Mouse (Mus musculus): ENCODE results near the gene Aacs. TPM values are rescaled to one million over a fixed set of nuclear protein-coding genes. Genes with fewer than 3 reads are reported as not detected.
A peak's percentile ranks its signal among the peaks of the same experiment; 100 is the strongest.

Aacs gene
- total RNA-seq, 1 experiment from 2014 or later, result 31.8 TPM

GRCm38 (mm10) chr5:125460574-125460973 is 15.0 kb upstream of the Aacs start:
- no peak for ATAC-seq (ENCODE audit: extremely low read depth, insufficient number of reproducible peaks, low FRiP score, poor library complexity, severe bottlenecking)

DNA sequence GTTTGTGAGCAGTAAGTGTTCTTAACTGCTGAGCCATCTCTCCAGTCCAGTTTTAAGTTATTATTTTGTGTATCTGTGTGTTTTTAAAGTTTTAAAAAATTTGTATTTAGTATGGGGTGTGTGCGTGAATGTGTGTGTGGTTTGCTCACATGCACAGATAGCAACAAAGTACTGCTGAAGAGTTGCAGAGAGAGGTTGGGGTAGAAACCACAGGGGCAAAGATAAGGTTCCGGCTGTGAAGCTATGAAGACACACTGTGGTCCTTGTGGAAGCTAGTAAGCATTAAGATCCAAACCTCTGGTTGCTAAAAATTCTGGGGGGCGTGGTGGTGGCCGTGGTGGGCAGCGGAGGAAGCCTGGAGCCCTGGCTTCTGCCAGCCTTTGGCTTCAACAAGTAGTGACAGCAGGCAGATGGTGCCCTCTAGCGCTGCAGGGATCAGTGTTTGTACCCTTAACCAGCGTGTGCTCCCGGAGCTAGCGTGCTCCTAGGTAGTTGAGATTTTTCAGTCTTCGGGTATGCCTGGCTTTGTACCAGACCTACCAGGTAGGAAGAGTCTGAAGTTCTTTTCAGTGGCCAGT is 13.7 kb upstream of the Aacs start:
- no peak for ATAC-seq (ENCODE audit: extremely low read depth, insufficient number of reproducible peaks, low FRiP score, poor library complexity, severe bottlenecking)

- ATAC-seq (ENCODE audit: extremely low read depth, insufficient number of reproducible peaks, low FRiP score, poor library complexity, severe bottlenecking), result no peak
These were observed 10.4 kb upstream of the Aacs start for GRCm38 (mm10) chr5:125465192-125465591.

DNA sequence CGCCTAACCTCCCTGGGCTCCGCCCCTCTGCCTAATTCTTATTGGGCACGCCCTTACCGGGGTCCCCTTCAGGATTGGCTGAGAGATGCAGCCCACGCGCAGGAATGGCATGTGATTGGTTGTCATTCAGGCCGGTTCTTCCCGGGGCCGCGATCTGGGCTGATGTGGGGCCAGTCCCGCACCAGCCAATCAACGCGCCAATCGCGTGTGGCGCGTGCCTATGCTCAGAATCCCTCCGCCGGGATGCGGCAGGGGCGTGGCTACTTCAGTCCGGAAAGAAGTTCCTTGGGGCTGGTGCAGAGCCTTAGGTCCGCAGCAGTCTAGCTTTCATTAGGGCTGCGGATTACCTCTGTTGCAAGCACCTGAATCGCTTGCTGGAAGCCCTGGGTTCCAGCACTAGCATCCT is 9.9 kb upstream of the Aacs start:
- ATAC-seq (ENCODE audit: extremely low read depth, insufficient number of reproducible peaks, low FRiP score, poor library complexity, severe bottlenecking), result peak; percentile 98

DNA sequence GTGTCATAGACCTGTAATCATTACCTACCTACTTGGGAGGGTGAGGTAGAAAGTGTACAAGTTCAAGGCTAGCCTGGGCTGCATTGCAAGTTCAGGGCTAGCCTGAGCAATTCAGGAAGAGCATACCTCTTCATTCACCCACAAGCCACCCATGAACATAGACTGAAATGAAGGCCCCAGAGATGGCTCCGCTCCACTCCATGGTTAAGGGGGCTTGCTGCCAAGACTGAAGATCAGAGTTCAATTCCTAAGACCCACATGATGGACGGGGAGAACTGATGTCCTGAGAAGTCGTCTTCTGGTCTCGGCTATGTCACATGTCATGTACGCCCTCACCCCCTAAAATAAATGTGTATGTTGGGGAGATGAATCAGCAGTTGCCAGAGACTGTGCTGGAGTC is 9.1 kb upstream of the Aacs start:
- no peak for ATAC-seq (ENCODE audit: extremely low read depth, insufficient number of reproducible peaks, low FRiP score, poor library complexity, severe bottlenecking)

GRCm38 (mm10) chr5:125467261-125467660 is 8.4 kb upstream of the Aacs start:
- ATAC-seq (ENCODE audit: extremely low read depth, insufficient number of reproducible peaks, low FRiP score, poor library complexity, severe bottlenecking), result no peak

GRCm38 (mm10) chr5:125470713-125471112 is 4.9 kb upstream of the Aacs start:
- no peak for ATAC-seq (ENCODE audit: extremely low read depth, insufficient number of reproducible peaks, low FRiP score, poor library complexity, severe bottlenecking)

DNA sequence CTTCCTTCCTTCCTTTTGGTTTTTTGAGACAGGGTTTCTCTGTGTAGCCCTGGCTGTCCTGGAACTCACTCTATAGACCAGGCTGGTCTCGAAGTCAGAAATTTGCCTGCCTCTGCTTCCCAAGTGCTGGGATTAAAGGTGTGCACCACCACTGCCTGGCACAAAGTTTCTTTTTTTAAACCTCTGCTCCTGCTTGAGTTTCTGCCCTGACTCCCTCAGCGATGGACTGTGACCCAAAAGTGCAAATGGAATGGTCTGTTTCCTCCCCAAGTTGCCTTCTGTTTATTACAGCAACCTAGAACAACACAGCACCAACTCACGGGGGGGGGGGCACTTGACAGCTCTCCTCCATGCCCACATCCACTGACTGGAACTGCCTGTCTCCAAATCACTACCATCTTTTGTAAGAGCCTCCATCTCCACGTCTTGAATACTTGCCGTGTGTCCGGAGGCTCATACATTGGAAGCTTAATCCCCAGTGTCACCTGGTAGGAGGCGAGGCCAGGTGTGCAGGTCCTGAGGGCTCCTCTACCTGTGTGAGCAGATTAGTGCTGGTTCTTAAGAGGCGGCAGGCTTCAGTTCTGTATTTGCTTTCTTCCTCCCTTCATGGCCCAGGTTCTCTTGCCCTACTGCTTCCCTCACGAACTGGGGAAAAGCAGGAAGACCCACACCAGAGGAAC is 2.7 kb upstream of the Aacs start:
- no peak for ATAC-seq (ENCODE audit: extremely low read depth, insufficient number of reproducible peaks, low FRiP score, poor library complexity, severe bottlenecking)

DNA sequence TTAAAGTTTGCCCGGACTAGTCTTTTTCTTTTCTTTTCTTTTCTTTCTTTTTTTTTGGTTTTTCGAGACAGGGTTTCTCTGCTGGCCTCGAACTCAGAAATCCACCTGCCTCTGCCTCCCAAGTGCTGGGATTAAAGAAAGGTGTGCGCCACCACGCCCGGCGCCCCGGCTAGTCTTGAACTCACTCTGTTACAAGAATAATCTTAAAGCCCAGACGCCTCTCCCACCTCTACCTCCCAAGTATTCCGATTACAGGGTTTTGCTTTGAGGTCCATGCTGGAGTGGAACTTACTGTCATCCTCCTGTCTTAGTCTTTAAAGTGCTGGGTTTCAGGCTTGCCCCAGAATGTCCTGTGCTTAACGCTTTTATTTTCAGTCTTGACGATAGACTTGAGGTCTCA is 584 bp upstream of the Aacs start:
- no peak for ATAC-seq (ENCODE audit: extremely low read depth, insufficient number of reproducible peaks, low FRiP score, poor library complexity, severe bottlenecking)

DNA sequence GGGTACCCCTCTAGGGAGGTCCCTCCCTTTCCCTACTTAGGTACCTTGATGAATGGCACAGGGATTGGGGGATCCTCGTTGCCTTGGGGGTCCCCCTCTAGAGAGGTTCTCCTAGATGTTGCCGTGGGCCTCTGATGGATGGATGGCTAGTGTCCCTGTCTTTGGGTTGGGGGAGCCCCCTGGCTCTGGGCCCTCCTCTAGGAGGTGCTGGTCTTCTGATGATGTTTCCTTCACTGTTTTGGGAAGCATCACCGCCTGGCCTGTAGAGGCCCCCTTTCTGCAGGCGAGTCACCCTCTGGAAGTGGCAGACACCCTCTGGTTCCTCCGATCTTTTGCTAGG is 642 bp downstream of the Aacs start:
- ATAC-seq (ENCODE audit: extremely low read depth, insufficient number of reproducible peaks, low FRiP score, poor library complexity, severe bottlenecking), result no peak

DNA sequence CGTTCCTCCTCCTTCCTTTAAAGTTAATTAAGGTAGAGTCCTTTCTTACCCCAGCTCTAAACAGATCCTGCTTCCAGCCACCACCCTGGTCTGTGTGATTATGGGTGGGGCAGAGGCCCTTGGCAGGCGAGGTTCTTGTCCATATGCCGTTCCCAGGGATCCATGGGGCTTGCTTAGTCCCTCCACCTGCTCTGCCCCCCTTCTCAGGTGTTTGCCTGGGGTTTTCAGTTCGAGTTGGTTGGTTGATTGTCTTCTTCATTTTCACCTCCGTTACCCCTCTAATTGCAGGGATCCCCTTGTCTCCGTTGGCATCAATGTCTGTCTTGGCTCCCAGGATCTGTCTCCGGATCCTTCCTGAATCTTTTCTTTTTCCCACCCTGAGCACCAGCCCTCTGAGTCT is 1.2 kb downstream of the Aacs start:
- ATAC-seq (ENCODE audit: extremely low read depth, insufficient number of reproducible peaks, low FRiP score, poor library complexity, severe bottlenecking), result no peak

- ATAC-seq (ENCODE audit: extremely low read depth, insufficient number of reproducible peaks, low FRiP score, poor library complexity, severe bottlenecking), result no peak
These were observed 1.9 kb downstream of the Aacs start for GRCm38 (mm10) chr5:125477533-125477932.

DNA sequence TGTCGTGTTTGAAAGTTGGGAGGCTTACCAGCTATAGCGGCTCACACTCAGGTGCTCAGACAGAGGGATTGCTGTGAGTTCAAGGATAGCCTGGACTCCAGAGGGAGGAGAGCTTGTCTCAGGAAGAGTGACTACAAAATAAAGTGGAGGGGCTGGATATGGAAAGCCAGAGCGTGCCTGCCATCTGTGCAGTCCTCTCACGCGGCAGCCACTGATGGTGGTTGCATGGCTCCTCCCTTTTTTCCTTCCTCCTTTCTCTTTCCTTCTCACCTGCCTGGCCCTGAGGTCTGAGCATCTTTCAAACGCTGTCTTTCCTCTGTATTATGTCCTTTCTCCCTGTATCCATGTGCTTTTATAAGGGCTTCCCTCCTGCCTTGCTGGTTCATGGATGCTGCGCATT is 2.4 kb downstream of the Aacs start:
- no peak for ATAC-seq (ENCODE audit: extremely low read depth, insufficient number of reproducible peaks, low FRiP score, poor library complexity, severe bottlenecking)

DNA sequence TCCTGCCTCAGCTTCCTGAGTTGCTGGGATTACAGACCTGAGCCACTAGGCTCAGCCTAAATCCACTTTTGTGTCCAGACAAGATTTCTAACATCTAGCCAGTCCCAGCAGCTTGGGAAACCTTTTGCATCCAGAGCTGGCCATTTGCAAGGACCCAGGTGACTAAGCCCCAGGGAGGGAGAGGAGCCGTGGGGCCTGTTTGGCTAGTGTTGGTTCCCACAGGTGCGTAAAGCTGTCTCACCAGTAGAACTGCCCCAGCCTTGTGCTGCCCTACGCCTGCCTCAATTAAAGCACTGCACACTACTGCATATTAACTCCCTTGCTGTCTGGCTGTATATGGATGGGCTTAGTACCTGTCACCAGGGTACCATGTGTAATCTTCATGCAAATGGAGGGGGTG is 3.8 kb downstream of the Aacs start:
- ATAC-seq (ENCODE audit: extremely low read depth, insufficient number of reproducible peaks, low FRiP score, poor library complexity, severe bottlenecking), result no peak

- ATAC-seq (ENCODE audit: extremely low read depth, insufficient number of reproducible peaks, low FRiP score, poor library complexity, severe bottlenecking), result no peak
These were observed 5.0 kb downstream of the Aacs start for GRCm38 (mm10) chr5:125480434-125481231.

DNA sequence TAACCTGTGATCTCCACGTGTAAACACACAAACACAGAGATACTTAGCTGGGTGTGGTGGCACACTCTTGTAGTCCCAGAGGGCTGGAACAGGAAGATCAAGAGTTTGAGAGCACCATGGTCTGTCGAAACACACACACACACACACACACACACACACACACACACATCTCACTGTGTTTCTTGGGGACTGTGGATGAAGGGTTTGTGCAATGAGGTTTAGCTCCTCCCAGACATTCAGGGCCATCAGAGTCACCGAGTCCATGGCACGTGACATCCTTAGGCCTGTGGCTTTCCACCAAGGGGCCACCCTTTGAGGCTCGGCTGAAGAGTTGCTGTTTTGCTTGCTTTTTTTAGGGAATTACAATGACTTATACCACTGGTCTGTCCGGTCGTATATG is 6.9 kb downstream of the Aacs start:
- 0 out of 2 replicates have a peak, but pooled peaks have one; percentile 10 for ATAC-seq (ENCODE audit: extremely low read depth, insufficient number of reproducible peaks, low FRiP score, poor library complexity, severe bottlenecking)

GRCm38 (mm10) chr5:125483712-125484611 is 8.3 kb downstream of the Aacs start:
- ATAC-seq (ENCODE audit: extremely low read depth, insufficient number of reproducible peaks, low FRiP score, poor library complexity, severe bottlenecking), result peak; percentile 62

DNA sequence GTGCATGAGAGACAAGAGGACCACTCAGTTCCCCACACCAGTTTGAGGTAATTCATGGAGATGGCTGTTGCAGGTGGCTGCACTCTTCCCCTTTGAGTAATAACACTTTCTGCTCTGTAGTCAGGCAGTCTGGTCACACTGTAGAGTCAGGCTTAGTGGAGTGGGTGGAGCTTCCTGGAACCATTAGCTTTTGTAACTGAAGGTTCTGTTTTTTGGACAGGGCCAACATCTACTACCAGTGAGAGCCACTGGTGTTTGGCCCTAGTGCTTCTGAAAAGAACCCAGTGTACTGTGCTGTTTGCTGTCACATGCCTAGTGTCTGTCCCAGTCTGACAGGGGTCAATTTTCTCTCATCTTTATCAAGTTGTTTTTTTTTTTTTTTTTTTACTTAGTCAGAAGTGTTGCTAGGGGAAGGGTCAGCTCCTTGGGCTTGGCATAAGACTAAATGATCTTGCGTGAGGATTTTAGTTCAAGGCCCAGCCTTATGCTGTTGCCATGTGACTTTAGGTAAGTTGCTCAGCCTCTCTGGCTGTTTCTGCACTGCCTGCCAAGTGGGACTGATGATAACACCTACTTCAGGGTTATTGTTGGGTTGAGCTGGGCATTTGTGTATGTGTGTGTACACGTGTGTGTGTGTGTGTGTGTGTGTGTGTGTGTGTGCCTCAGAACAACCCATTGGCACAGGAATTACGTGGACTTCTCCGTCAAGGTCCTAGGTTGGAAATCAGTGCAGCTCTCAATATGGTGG is 9.6 kb downstream of the Aacs start:
- ATAC-seq (ENCODE audit: extremely low read depth, insufficient number of reproducible peaks, low FRiP score, poor library complexity, severe bottlenecking), result peak; percentile 48

DNA sequence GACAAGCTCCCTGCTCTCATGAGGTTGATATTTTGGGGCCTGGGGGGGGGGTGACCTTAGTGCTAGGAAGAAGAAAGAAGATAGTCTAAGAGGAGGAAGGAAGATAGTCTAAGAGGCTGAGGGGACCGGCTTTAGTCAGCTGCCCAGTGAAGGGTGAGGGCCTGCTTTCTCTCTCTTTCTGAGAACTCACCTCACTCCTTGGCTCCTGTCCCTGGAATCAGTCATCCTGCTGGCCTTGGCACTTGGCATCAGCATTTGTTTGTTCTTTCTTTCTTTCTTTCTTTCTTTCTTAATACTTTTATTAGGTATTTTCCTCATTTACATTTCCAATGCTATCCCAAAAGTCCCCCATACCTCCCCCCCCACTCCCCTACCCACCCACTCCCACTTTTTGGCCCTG is 10.5 kb downstream of the Aacs start:
- ATAC-seq (ENCODE audit: extremely low read depth, insufficient number of reproducible peaks, low FRiP score, poor library complexity, severe bottlenecking), result no peak
